Mouse (Mus musculus) gonadal fat pad, adult 2 months (tissue): Measurements from ENCODE around the gene Ermap. TPM values are rescaled to one million over a fixed set of nuclear protein-coding genes. Genes with fewer than 3 reads are reported as not detected.

Experiments
- DNase-seq: peaks from one replicate; pipeline ENCODE4 v3.0.0-alpha.2; 2012; ENCODE audit warnings: low read depth
- polyA plus RNA-seq: library from polyadenylated mRNA; depleted of rRNA; stranded (reverse); fragments of >200 nt; gene quantifications from 2 replicates; pipeline ENCODE4 v1.2.3, GENCODE M21; 2012; rRNA removed

The Ermap gene
- polyA plus RNA-seq, 1 experiment, result 0.26 TPM

- DNase-seq, result no peak
Observed at GRCm38 (mm10) chr4:119137313-119137712, 52.5 kb downstream of the Ermap start.

- no peak for DNase-seq
Observed at GRCm38 (mm10) chr4:119133860-119134259, 56.0 kb downstream of the Ermap start.

GRCm38 (mm10) chr4:119133306-119133705, 56.5 kb downstream of the Ermap start:
- no peak for DNase-seq

- DNase-seq, result no peak
Observed at GRCm38 (mm10) chr4:119131189-119131910, 58.5 kb downstream of the Ermap start.

GRCm38 (mm10) chr4:119129096-119129495, 60.7 kb downstream of the Ermap start:
- no peak for DNase-seq

- no peak for DNase-seq
Observed at GRCm38 (mm10) chr4:119128547-119128946, 61.3 kb downstream of the Ermap start.

GRCm38 (mm10) chr4:119127229-119127628, 62.6 kb downstream of the Ermap start:
- no peak for DNase-seq

- no peak for DNase-seq
Observed at GRCm38 (mm10) chr4:119125577-119126270, 64.1 kb downstream of the Ermap start.

Other genes with a start within 250 kb of the Ermap start
- gene Lao1, start 228.4 kb downstream of the Ermap start, polyA plus RNA-seq, result 0.35 and 0.42 TPM in 2 replicates
- gene Slc2a1, start 81.3 kb downstream of the Ermap start, polyA plus RNA-seq, result 32.1 and 37.3 TPM in 2 replicates
- 6.7 and 8.0 TPM in 2 replicates for gene Zfp691, start 15.8 kb downstream of the Ermap start, polyA plus RNA-seq
- 25.2 and 29.0 TPM in 2 replicates for gene Svbp, start 5.3 kb upstream of the Ermap start, polyA plus RNA-seq
- 0.70 and 0.93 TPM in 2 replicates for gene Tmem269, start 28.2 kb upstream of the Ermap start, polyA plus RNA-seq
- 6.4 and 8.3 TPM in 2 replicates for gene AU022252, start 42.7 kb upstream of the Ermap start, polyA plus RNA-seq
- 21.0 and 26.6 TPM in 2 replicates for gene P3h1, start 42.9 kb upstream of the Ermap start, polyA plus RNA-seq
- 0.04 and 0.05 TPM in 2 replicates for gene Cldn19, start 65.4 kb upstream of the Ermap start, polyA plus RNA-seq
- gene Ybx1, start 104.6 kb upstream of the Ermap start, polyA plus RNA-seq, result 130 and 192 TPM in 2 replicates
- 9.1 and 9.5 TPM in 2 replicates for gene Ppih, start 130.5 kb upstream of the Ermap start, polyA plus RNA-seq
- gene Ccdc30, start 225.5 kb upstream of the Ermap start, polyA plus RNA-seq, result 1.1 and 2.0 TPM in 2 replicates
- 14.0 and 15.4 TPM in 2 replicates for gene Ppcs, start 232.4 kb upstream of the Ermap start, polyA plus RNA-seq
- gene Zmynd12, start 232.8 kb upstream of the Ermap start, polyA plus RNA-seq, result 3.4 and 4.5 TPM in 2 replicates